Mouse (Mus musculus) lung, postnatal 36 days (tissue): ENCODE data around the gene Lrig3.

ENCODE experiments used
- DNase-seq: peaks from one replicate; pipeline ENCODE4 v3.0.0; 2022; ENCODE audit warnings: mixed read lengths

Gene Lrig3

GRCm38 (mm10) chr10:125965968-125966480 lies at the start of gene Lrig3:
Lrig3 (plus strand) TSS chr10:125966168.
- peak; percentile 87 for DNase-seq

GRCm38 (mm10) chr10:125916781-125917180 lies 49.2 kb upstream of the Lrig3 start:
- no peak for DNase-seq

GRCm38 (mm10) chr10:125917436-125917871 lies 48.5 kb upstream of the Lrig3 start:
- DNase-seq = no peak

GRCm38 (mm10) chr10:125918994-125919393 lies 47.0 kb upstream of the Lrig3 start:
- DNase-seq = no peak

- no peak for DNase-seq
Measured at GRCm38 (mm10) chr10:125921654-125922446, 44.1 kb upstream of the Lrig3 start.

- DNase-seq = no peak
Measured at GRCm38 (mm10) chr10:125929961-125930360, 36.0 kb upstream of the Lrig3 start.

- no peak for DNase-seq
Measured at GRCm38 (mm10) chr10:125933388-125933787, 32.6 kb upstream of the Lrig3 start.

GRCm38 (mm10) chr10:125934095-125934494 lies 31.9 kb upstream of the Lrig3 start:
- no peak for DNase-seq

- no peak for DNase-seq
Measured at GRCm38 (mm10) chr10:125937517-125938497, 28.2 kb upstream of the Lrig3 start.

GRCm38 (mm10) chr10:125938528-125939402 lies 27.2 kb upstream of the Lrig3 start:
- DNase-seq = no peak

- no peak for DNase-seq
Measured at GRCm38 (mm10) chr10:125940316-125941059, 25.5 kb upstream of the Lrig3 start.

- no peak for DNase-seq
Measured at GRCm38 (mm10) chr10:125943098-125943497, 22.9 kb upstream of the Lrig3 start.

- DNase-seq = no peak
Measured at GRCm38 (mm10) chr10:125944762-125945504, 21.0 kb upstream of the Lrig3 start.

GRCm38 (mm10) chr10:125948842-125949474 lies 17.0 kb upstream of the Lrig3 start:
- DNase-seq = peak; percentile 11

GRCm38 (mm10) chr10:125951633-125952032 lies 14.3 kb upstream of the Lrig3 start:
- no peak for DNase-seq

- no peak for DNase-seq
Measured at GRCm38 (mm10) chr10:125954343-125954742, 11.6 kb upstream of the Lrig3 start.

- no peak for DNase-seq
Measured at GRCm38 (mm10) chr10:125954747-125955530, 11.0 kb upstream of the Lrig3 start.

- peak; percentile 45 for DNase-seq
Measured at GRCm38 (mm10) chr10:125961411-125962107, 4.4 kb upstream of the Lrig3 start.

- DNase-seq = no peak
Measured at GRCm38 (mm10) chr10:125964709-125965108, 1.3 kb upstream of the Lrig3 start.
